Mouse (Mus musculus) intestine, postnatal 0 days (tissue): ENCODE measurements at regions not wholly inside any gene's neighbourhood (a gene's known extent, or its start where the extent isn't known, plus 50 kb on each side); places are given as distances from the start of the nearest gene placed in this dataset.
A peak's percentile ranks its signal among the peaks of the same experiment; 100 is the strongest.

Experiments
- ATAC-seq: fragments of 200-750 bp; cut with Nextera tagmentation; 2 replicates; pipeline ENCODE4 v1.8.0; 2017; ENCODE audit warnings: mild to moderate bottlenecking, moderate TSS enrichment, moderate library complexity
- H3K27ac ChIP-seq: fragments of 300-500 bp; sonication (generic); 2 replicates; pipeline ENCODE4 v1.5.1; 2014; ENCODE audit warnings: mild to moderate bottlenecking, low read depth, low read length, moderate library complexity
- H3K27me3 ChIP-seq: fragments of 300-500 bp; sonication (generic); replicated peaks from 2 replicates; pipeline ENCODE4 v1.6.1; 2014; ENCODE audit warnings: low read length, mixed read lengths; ENCODE audit not compliant: control insufficient read depth, insufficient read depth
- H3K36me3 ChIP-seq: fragments of 300-500 bp; sonication (generic); 2 replicates; pipeline ENCODE4 v1.6.1; 2014; ENCODE audit warnings: mild to moderate bottlenecking, moderate library complexity; ENCODE audit not compliant: control insufficient read depth, insufficient read depth
- H3K4me1 ChIP-seq: fragments of 300-500 bp; sonication (generic); replicated peaks from 2 replicates; pipeline ENCODE4 v1.6.1; 2014; ENCODE audit warnings: antibody characterized with exemption, low read length, mixed read lengths; ENCODE audit not compliant: control insufficient read depth, insufficient read depth
- H3K4me2 ChIP-seq: fragments of 300-500 bp; sonication (generic); replicated peaks from 2 replicates; pipeline ENCODE4 v1.6.1; 2014; ENCODE audit warnings: low read depth, mild to moderate bottlenecking, moderate library complexity
- H3K4me3 ChIP-seq: fragments of 300-500 bp; sonication (generic); 2 replicates; pipeline ENCODE4 v1.5.1; 2014; ENCODE audit warnings: low read depth, low read length
- H3K9ac ChIP-seq: fragments of 300-500 bp; sonication (generic); 2 replicates; pipeline ENCODE4 v1.6.1; 2014; ENCODE audit warnings: mild to moderate bottlenecking, low read depth, low read length
- H3K9me3 ChIP-seq: fragments of 300-500 bp; sonication (generic); 2 replicates; pipeline ENCODE4 v1.6.1; 2016; ENCODE audit warnings: mixed run types; ENCODE audit not compliant: control insufficient read depth
- CTCF ChIP-seq: sonication (generic); IDR thresholded peaks from 2 replicates; pipeline ENCODE4 v1.5.1; 2016; ENCODE audit warnings: low read depth, mild to moderate bottlenecking, control low read depth, antibody characterized with exemption, moderate library complexity
- WGBS: fragments of 180-500 bp; shearing (Covaris S2); extraction: QIAGEN DNeasy Blood & Tissue Kit; methylation state at CpG from one replicate; pipeline ENCODE4 v1.1.7; 2014; 5-methylcytosine and 5-hydroxymethylcytosine counted together

DNA sequence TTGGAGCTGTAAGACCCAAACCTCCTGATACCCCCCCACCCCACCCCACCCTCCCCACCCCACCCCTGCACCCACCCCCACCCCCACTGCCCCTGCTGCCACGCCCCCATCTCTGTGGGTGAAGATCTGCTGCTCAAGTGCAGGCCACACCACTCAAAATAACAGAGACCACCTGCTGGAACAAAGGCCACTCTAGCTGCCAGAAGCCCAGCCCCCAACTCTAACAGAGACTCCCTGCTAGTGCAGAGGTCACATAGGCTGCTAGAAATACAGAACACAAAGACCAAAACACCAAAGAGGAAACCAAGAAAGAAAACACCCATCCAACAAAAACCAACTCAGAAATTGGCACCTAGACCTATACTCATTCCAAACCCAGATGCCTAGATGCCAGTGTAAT, 58.9 kb downstream of the Olfr267 start:
- no peak overlapping the region for H3K9ac ChIP-seq
- 0% methylated on average over 1 of the region's 1 CpGs for WGBS

DNA sequence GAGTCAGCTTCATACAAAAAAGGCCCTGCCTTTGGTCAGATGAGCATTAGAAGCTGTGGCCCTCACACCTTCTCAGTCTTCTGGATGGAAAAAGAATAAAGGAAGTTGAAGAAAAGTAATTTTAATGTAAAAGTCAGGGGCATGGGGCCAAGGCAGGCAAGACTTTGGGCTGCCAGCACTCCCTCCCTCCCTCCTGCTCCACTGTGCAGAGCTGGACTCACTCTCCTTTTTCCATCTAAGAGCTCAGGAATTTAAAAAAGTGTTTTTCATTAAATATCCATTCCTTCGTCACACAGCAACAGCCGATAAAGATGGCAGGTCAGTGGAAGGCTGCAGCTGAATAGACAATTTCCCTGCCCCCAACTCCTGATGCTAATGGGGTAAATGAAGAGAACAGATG, 61.1 kb downstream of the Olfr267 start:
- Histone ChIP-seq H3K27me3 (no peaks in the 10 kb centered on the region), H3K9me3 (no peaks in the 10 kb centered on the region), H3K4me1 (peaks cover 8% of the 10 kb centered on the region; the same call in 1 of the 2 replicates), H3K9ac (no peak overlapping the region), H3K27ac (no peak overlapping the region), H3K36me3 (no peaks in the 10 kb centered on the region), H3K4me3 (no peak overlapping the region), H3K4me2 (no peak overlapping the region)
- TF ChIP-seq CTCF, result no peak
- no peak for ATAC-seq
- 77% methylated on average over 2 of the region's 2 CpGs for WGBS

More for the DNA sequence above, 58.9 kb downstream of the Olfr267 start:
- no peak for TF ChIP-seq CTCF
- no peak overlapping the region for H3K4me2 ChIP-seq
- no peaks in the 10 kb centered on the region for H3K4me1 ChIP-seq
- no peaks in the 10 kb centered on the region for H3K9me3 ChIP-seq
- H3K36me3 ChIP-seq, result no peaks in the 10 kb centered on the region
- H3K27ac ChIP-seq, result no peak overlapping the region
- ATAC-seq, result no peak
- no peaks in the 10 kb centered on the region for H3K27me3 ChIP-seq
- no peak overlapping the region for H3K4me3 ChIP-seq

DNA sequence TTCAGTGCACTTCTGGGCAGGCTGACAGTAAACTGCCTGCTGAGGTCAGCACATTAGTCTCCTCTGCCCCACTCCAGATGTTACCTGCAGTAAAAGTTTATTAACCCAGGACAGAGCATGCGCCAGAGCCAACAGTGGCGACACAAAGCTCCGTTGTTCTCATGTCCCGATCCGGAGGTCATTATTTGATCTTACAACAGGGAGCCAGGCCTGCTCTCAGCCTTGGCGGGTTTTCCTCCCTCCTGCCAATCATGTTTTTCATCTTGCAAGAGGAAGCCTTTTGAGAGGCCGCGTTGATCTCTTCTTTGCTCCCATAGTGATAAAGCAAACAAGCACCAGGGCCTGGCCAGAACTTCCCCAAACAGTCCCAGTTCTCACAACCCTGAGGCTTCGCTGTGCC, 64.7 kb downstream of the Olfr267 start:
- H3K4me3 ChIP-seq, result no peak overlapping the region
- ATAC-seq, result peak; percentile 94

DNA sequence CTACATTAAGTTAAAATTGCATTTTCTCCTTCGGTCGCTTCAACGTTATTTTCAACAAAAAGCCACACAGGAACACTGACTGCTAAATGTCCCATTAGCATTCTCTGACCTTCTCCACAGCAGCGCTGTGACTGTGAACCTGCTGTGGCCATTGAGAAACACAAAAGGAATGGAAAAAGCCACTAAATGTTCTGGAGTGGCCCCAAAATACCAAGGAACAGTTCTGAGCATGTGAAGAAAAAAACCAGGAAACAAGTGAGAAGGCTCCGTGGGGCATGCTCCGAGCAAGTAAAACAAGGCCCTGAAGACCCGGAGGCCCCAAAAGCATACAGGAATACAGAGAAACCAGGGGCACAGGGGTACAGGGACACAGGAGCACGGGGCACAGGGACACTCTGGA, 66.8 kb downstream of the Olfr267 start:
- no peak overlapping the region for H3K4me2 ChIP-seq
- peaks cover 8% of the 10 kb centered on the region; the same call in 1 of the 2 replicates for H3K4me1 ChIP-seq
- H3K9me3 ChIP-seq, result no peaks in the 10 kb centered on the region
- no peaks in the 10 kb centered on the region for H3K27me3 ChIP-seq
- WGBS, result 85% methylated on average over 8 of the region's 8 CpGs
- TF ChIP-seq CTCF, result no peak
- H3K9ac ChIP-seq, result no peak overlapping the region
- ATAC-seq, result no peak
- H3K27ac ChIP-seq, result no peak overlapping the region
- no peaks in the 10 kb centered on the region for H3K36me3 ChIP-seq
- H3K4me3 ChIP-seq, result no peak overlapping the region

More for the DNA sequence above, 64.7 kb downstream of the Olfr267 start:
- H3K9me3 ChIP-seq, result no peaks in the 10 kb centered on the region
- no peaks in the 10 kb centered on the region for H3K36me3 ChIP-seq
- TF ChIP-seq CTCF, result no peak
- WGBS, result 22% methylated on average over 9 of the region's 9 CpGs
- H3K27ac ChIP-seq, result peak overlapping the region; percentile 50; the same call in 1 of the 2 replicates
- peak overlapping the region; percentile 17; the same call in 1 of the 2 replicates for H3K4me2 ChIP-seq
- H3K4me1 ChIP-seq, result peaks cover 8% of the 10 kb centered on the region; the same call in 1 of the 2 replicates
- H3K9ac ChIP-seq, result no peak overlapping the region
- no peaks in the 10 kb centered on the region for H3K27me3 ChIP-seq

DNA sequence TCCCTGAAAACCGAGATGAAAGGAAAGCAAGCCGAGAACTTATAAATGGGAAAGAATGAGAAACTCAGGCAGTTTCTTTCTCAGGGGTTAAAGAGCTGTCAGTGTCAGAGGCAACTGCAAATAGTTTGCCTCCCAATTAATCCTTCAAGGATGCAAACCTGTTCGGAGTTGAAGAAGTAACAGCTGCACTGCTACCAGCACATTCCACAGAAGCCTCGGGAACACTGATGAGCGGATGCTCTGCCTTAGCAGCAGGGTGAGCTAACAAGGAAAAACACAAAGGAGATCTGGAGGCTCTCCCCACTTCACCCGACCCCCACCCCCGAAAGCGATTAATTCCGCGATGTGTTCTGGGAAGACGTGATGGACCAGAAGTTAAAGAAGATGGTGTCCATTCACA, 71.1 kb downstream of the Olfr267 start:
- Histone ChIP-seq H3K4me2 (no peak overlapping the region), H3K9ac (no peak overlapping the region), H3K9me3 (no peaks in the 10 kb centered on the region), H3K27me3 (no peaks in the 10 kb centered on the region), H3K4me1 (peaks cover 6% of the 10 kb centered on the region; the same call in 1 of the 2 replicates), H3K36me3 (no peaks in the 10 kb centered on the region), H3K4me3 (no peak overlapping the region), H3K27ac (no peak overlapping the region)
- no peak for TF ChIP-seq CTCF
- no peak for ATAC-seq
- 69% methylated on average over 11 of the region's 11 CpGs for WGBS

DNA sequence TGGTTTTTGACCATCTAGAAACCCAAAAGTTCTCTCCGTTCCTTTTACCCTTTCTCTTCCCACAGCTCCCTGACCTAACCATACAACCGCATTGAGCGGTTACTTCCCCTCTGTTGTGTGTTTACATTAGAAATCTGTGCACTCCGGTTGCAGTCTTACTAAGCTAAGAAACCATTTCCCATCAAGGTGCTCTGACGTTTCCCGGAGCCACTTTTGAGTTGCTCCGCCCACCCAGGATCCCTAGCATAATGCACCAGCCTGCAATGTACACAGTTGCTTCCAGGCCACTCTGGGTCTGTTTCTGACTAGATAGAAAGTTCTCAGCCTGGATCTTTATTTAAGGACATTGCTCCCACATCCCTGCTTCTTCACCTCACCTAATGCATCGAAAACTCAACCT, 71.7 kb downstream of the Olfr267 start:
- TF ChIP-seq CTCF, result no peak

DNA sequence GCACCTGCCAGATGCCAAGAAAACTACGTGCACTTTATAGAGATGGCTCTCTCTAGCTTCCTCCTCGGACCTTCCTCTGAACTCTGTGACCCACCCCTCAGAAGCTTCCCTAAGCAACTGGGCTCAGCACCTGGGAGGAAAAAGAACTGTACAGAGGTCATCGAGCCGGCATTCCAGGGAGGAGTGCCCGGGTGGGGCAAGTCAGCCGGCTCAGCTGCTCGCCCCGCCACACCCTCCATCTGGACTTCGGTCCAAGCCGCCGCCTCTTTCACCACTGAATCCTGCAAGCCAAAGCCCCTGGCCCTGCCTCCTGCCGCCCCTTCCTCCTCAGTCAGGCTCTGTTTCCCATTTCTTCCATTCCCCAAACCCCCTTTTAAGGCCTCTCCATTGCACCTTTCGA, 73.3 kb downstream of the Olfr267 start:
- H3K27ac ChIP-seq, result no peak overlapping the region
- peaks cover 6% of the 10 kb centered on the region; the same call in 1 of the 2 replicates for H3K4me1 ChIP-seq
- ATAC-seq, result peak; percentile 99
- 44% methylated on average over 12 of the region's 13 CpGs for WGBS
- H3K4me3 ChIP-seq, result no peak overlapping the region
- no peaks in the 10 kb centered on the region for H3K36me3 ChIP-seq
- TF ChIP-seq CTCF, result no peak
- H3K27me3 ChIP-seq, result no peaks in the 10 kb centered on the region
- H3K9ac ChIP-seq, result no peak overlapping the region
- H3K4me2 ChIP-seq, result peak overlapping the region; percentile 37; the same call in 1 of the 2 replicates
- H3K9me3 ChIP-seq, result no peaks in the 10 kb centered on the region

More for the DNA sequence above, 71.7 kb downstream of the Olfr267 start:
- no peak for ATAC-seq
- peaks cover 6% of the 10 kb centered on the region; the same call in 1 of the 2 replicates for H3K4me1 ChIP-seq
- no peak overlapping the region for H3K4me2 ChIP-seq
- no peaks in the 10 kb centered on the region for H3K36me3 ChIP-seq
- H3K27ac ChIP-seq, result no peak overlapping the region
- H3K9ac ChIP-seq, result no peak overlapping the region
- no peaks in the 10 kb centered on the region for H3K9me3 ChIP-seq
- no peaks in the 10 kb centered on the region for H3K27me3 ChIP-seq
- no peak overlapping the region for H3K4me3 ChIP-seq
- 61% methylated on average over 8 of the region's 8 CpGs for WGBS
